Mouse (Mus musculus) cerebellum, adult 9-11 months (tissue): ENCODE measurements around the gene Atp6v1g3.

Source experiments
- DNase-seq: peaks from one replicate; pipeline ENCODE4 v3.0.0; 2022

Gene Atp6v1g3

DNA sequence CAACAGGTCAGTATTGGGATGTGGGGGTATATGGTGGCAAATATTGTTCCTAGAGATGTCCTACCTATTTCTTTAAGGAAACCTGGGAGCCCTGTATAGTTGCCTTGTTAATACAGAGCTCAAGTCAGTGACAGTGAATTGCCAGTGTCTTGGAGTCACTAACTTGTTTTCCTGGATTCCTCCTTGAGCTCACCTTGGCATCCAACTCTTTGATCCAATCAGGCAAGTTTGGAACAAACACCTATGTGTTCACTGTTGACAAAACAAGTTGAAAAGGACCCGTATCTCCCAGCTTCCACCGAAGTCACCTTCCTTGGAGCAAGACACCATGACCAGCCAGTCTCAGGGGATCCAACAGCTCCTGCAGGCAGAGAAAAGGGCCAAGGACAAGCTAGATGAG is at the start of gene Atp6v1g3:
Gene Atp6v1g3 (plus strand): TSS at position 301 of the 400 bp plus-strand sequence.
- no peak for DNase-seq

GRCm38 (mm10) chr1:138233051-138233450 is 40.5 kb upstream of the Atp6v1g3 start:
- no peak for DNase-seq

GRCm38 (mm10) chr1:138237252-138237651 is 36.3 kb upstream of the Atp6v1g3 start:
- no peak for DNase-seq

DNA sequence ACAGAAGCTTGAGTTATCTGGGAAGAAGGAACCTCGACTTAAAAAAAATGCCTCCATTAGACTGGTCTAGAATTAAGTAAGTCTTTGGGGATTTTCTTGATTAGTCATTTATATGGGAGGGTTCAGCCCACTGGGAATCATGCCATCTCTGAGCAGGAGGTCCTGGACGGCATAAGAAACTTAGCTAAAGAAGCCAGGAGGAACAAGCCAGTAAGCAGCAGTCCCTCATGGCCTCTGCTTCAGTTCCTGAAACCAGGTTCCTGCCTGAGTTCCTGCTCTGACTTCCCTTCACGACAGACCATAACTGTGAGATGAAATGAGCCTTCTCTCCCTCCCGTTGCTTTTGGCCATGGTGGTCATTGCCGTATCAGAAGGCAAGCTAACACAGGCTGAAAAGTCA is 29.6 kb upstream of the Atp6v1g3 start:
- no peak for DNase-seq

DNA sequence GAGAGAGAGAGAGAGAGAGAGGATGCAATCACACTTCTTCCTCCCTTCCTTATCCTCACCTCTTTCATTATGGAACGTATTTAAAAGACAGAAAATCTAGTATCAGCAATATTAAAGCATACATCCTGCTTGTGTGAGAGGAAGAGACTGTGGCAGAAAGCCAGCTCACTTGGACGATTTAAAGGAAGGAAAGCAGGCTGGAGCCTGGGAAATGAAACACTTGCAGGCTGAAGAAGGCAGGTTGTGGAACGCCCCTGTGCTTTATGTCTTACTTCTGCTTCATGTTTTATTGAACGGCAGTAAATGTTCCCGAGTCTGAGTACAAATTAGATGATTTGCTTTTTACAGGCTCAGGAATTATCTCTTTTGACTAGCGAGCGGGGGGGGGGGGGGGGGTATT is 29.1 kb upstream of the Atp6v1g3 start:
- no peak for DNase-seq

DNA sequence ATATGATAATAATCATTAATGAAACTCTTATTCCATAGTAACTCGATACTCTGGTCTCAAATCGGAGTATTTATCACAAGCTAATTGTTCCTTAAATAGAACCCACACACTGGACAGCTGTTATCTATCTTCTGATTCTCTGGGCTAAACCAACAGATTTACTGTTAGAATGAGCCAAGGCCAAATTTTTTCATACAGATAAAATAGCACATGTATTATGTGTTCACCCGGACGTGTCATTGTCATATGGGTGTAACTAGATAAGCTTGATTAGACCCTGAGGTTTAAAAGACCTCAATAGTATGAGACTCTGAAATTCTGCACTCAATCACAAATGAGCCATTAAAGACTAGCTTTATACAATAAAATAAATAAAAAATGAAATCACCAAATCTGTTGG is 28.4 kb upstream of the Atp6v1g3 start:
- no peak for DNase-seq

DNA sequence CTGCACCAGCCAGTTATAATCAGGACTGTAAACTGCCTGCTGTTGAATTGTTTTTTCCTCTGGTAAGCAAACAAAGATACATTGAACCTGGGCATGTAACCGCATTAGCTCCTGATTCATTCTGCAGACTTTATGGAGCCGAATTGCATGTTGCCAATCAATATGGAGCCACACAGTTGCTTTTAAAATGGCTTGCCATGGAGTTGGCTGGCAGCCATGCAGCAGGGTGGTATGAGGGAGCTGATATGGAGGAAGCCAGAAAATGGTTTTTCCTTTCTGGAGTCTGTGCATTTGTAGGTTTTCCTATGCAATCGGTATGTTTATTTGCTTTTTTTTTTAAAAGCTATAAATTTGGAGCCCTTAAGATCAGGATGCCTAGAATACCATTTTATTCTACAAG is 28.0 kb upstream of the Atp6v1g3 start:
- DNase-seq = no peak

- DNase-seq = no peak
Observed at GRCm38 (mm10) chr1:138246438-138247164, 26.9 kb upstream of the Atp6v1g3 start.

GRCm38 (mm10) chr1:138247699-138248483 is 25.6 kb upstream of the Atp6v1g3 start:
- DNase-seq = no peak

- no peak for DNase-seq
Observed at GRCm38 (mm10) chr1:138248770-138249169, 24.8 kb upstream of the Atp6v1g3 start.

GRCm38 (mm10) chr1:138250951-138251350 is 22.6 kb upstream of the Atp6v1g3 start:
- no peak for DNase-seq

DNA sequence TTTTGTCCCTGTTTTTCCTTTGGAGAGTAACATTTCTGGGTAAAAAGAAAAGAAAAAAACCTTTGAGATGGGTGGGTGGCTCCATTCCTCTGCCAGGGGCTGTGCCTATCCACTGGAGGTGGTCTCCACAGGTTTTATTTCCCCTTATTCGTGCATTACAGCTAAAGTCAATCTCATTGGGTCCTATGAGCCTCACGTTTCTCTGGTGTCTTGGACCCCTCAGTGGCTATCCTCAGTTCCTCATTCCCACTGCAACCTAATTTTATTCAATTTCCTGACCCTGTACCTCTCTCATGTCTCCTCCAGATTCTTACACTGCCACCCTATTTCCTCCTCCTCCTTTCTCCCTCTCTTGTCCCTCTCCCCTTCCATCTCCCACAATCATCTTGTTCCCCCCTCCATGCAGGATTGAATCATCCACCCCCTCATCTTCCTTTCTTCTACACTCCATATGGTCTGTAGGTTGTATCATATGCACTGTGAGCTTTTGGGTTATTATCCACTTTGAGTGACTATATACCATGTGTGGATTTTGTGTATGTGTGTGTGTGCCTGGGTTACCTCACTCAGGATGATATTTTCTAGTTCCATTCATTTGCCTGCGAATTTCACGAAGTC is 17.3 kb upstream of the Atp6v1g3 start:
- DNase-seq = no peak

GRCm38 (mm10) chr1:138258758-138259157 is 14.8 kb upstream of the Atp6v1g3 start:
- DNase-seq = no peak

GRCm38 (mm10) chr1:138261520-138261919 is 12.0 kb upstream of the Atp6v1g3 start:
- no peak for DNase-seq

- no peak for DNase-seq
Observed at GRCm38 (mm10) chr1:138262408-138262807, 11.1 kb upstream of the Atp6v1g3 start.

DNA sequence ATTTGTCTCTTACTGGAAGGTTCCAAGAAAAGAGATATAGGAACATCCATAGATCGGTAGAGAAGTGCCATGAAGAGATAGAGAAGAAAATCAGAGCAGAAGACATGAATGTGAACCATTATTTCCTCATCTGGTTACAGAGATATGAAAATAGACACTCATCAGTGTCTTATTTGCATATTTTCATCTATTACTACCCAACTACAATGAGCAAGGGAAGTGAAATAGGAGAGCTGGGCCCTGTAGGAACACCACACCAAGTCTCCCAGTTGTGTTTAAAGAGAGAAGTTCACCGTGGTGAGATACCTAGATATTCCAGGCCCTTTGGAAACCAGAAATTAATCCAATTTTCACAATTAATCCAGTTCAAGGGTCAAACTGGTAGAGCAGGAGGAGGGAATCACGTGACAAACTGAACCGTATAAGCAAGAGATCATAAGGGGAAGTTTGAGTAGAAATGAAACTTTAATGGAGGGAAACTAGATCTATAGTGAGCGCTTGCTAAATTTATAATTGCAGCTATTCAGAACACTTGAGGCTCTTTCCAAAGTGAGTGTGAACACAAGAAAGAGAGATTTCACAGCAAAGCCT is 6.0 kb upstream of the Atp6v1g3 start:
- DNase-seq = no peak

- no peak for DNase-seq
Observed at GRCm38 (mm10) chr1:138274930-138275329, 1.4 kb downstream of the Atp6v1g3 start.

DNA sequence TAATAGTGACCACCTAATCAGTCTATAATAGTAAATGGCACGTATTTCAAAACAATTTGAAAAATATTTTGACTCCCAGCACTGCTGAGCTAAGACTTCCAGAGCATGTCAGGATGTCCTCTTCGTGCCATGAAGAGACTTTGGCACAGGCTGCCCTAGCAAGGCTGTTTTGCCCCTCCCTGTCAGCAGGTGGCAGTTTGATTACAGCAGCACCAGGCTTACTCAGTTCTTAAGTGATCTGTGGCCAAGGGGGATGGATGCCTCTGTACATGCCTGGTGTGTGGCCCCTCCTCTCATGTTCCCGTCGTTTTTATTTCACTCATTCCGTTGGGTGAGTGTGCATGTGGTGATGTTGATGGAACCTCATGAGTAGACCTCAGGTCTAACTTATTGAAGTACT is 2.3 kb downstream of the Atp6v1g3 start:
- no peak for DNase-seq

DNA sequence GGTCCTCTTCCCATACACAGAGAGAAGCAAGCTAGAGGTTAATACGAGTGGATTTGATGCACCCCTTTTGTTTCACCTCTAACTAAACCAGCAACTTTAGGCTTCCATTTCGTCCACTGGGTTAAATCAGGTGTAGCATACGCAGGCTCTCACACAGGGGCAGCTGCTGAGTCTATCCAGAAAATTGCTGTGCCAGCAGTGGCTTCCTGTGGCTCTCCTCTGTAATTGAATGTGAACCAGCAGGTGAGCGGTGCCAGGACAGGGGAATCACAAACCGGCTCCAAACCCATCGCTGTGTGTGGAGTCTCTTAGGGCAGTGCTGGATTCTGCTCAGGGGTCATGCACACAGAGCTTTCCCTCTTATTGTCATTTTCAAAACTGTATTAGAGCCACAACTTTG is 7.6 kb downstream of the Atp6v1g3 start:
- DNase-seq = no peak

DNA sequence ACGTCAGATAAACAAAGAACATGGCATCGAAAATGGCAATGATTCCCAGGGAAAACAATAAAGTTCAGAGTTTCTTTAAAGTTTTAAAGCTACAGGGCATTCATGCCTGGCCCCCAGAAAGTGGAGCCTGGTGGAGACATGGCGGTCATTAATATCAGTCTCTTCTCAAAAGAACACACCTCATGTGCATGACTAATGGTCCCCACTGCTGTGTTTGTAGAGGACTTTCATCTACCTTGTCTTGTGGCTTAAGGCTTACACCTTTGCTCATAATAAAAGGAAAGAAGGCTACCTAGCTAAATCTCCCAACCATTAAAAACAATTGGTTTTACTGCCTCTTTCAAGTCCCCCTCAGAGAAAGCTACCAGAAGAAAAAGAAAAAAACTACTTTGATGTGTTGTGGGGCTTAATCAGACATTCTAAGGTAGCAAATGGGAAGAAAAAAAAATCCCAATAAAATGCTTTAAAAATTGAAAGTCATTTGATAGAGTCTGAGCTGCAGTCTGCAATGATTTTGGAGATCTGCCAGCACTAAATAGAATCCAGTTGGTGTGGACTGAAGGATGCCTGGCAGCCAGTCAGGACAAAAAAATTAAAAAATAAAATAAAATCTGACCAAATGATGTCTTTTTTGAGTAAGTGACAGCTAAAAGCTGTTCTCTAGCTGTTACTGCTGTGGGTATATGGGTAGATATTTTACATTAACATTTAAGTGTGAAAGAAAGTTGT is 9.0 kb downstream of the Atp6v1g3 start:
- no peak for DNase-seq

- DNase-seq = no peak
Observed at GRCm38 (mm10) chr1:138287665-138288064, 14.1 kb downstream of the Atp6v1g3 start.

GRCm38 (mm10) chr1:138288721-138289120 is 15.2 kb downstream of the Atp6v1g3 start:
- no peak for DNase-seq
